Mouse (Mus musculus): ENCODE results near the gene Nhp2. TPM values are rescaled to one million over a fixed set of nuclear protein-coding genes. Genes with fewer than 3 reads are reported as not detected.
A peak's percentile ranks its signal among the peaks of the same experiment; 100 is the strongest.

Gene Nhp2
- polyA plus RNA-seq, 2 experiments = 89.0 to 176 TPM

- Histone ChIP-seq H3K4me3 (replicated peaks; ENCODE audit: low read length) (no peak overlapping the region), H3K4me2 (replicated peaks; ENCODE audit: low read depth, low read length, severe bottlenecking) (no peak overlapping the region; the same call in 1 of the 2 replicates), H3K27me3 (ENCODE audit: control insufficient read depth, insufficient read depth, low read length) (no peaks in the 10 kb centered on the region), H3K9me3 (ENCODE audit: control insufficient read depth, low read length) (no peaks in the 10 kb centered on the region), H3K9ac (ENCODE audit: low read depth, low read length, severe bottlenecking) (peak overlapping the region; percentile 8; the same call in 1 of the 2 replicates), H3K4me1 (ENCODE audit: control insufficient read depth, insufficient read depth, low read length) (peaks cover 21% of the 10 kb centered on the region), H3K27ac (replicated peaks; ENCODE audit: low read depth, low read length) (0 out of 2 replicates have a peak overlapping the region, but pooled peaks have one; percentile 34), H3K36me3 (ENCODE audit: control insufficient read depth, insufficient read depth, low read length) (peaks cover 35% of the 10 kb centered on the region)
- no peak for ATAC-seq (ENCODE audit: low FRiP score, low read depth)
- no peak for TF ChIP-seq POLR2A (IDR thresholded peaks at IDR 0.05; ENCODE audit: borderline replicate concordance, extremely low read depth, insufficient read depth, insufficient read length)
- 57% methylated on average over 15 of the region's 15 CpGs for WGBS
- DNase-seq (ENCODE audit: low spot score) = no peak
These were observed 27.5 kb downstream of the Nhp2 start for GRCm38 (mm10) chr11:51646751-51647667.

DNA sequence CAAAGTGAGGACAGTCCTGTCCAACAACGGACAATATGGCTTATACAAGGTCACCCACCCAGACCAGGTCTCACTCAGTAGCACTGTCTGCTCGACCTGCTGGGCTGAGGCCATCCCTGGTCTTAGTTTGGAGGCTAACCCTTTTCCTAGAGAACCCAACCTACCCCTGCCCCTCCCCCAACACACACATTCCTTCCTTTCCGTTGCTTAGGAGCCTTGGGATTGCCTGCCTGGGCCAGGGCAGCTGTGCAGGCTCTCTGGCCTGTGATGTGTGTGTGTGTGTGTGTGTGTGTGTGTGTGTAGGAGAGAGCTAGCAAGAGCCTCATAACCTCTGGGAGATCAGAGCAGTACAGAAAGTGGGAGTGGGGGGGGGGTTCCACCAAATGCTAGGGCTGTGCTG, 29.0 kb downstream of the Nhp2 start:
- peak; percentile 22 for DNase-seq (ENCODE audit: low spot score)
- Histone ChIP-seq H3K4me3 (replicated peaks; ENCODE audit: low read length) (peak overlapping the region; percentile 57), H3K9me3 (ENCODE audit: control insufficient read depth, low read length) (no peaks in the 10 kb centered on the region), H3K27ac (replicated peaks; ENCODE audit: low read depth, low read length) (0 out of 2 replicates have a peak overlapping the region, but pooled peaks have one; percentile 50), H3K36me3 (ENCODE audit: control insufficient read depth, insufficient read depth, low read length) (peaks cover 24% of the 10 kb centered on the region), H3K4me2 (replicated peaks; ENCODE audit: low read depth, low read length, severe bottlenecking) (peak overlapping the region; percentile 96), H3K9ac (ENCODE audit: low read depth, low read length, severe bottlenecking) (peak overlapping the region; percentile 69; the same call in 1 of the 2 replicates), H3K4me1 (ENCODE audit: control insufficient read depth, insufficient read depth, low read length) (peaks cover 21% of the 10 kb centered on the region), H3K27me3 (ENCODE audit: control insufficient read depth, insufficient read depth, low read length) (no peaks in the 10 kb centered on the region)
- no peak for TF ChIP-seq POLR2A (IDR thresholded peaks at IDR 0.05; ENCODE audit: borderline replicate concordance, extremely low read depth, insufficient read depth, insufficient read length)
- peak; percentile 39 for ATAC-seq (ENCODE audit: low FRiP score, low read depth)
- WGBS = 24% methylated on average over 3 of the region's 3 CpGs

DNA sequence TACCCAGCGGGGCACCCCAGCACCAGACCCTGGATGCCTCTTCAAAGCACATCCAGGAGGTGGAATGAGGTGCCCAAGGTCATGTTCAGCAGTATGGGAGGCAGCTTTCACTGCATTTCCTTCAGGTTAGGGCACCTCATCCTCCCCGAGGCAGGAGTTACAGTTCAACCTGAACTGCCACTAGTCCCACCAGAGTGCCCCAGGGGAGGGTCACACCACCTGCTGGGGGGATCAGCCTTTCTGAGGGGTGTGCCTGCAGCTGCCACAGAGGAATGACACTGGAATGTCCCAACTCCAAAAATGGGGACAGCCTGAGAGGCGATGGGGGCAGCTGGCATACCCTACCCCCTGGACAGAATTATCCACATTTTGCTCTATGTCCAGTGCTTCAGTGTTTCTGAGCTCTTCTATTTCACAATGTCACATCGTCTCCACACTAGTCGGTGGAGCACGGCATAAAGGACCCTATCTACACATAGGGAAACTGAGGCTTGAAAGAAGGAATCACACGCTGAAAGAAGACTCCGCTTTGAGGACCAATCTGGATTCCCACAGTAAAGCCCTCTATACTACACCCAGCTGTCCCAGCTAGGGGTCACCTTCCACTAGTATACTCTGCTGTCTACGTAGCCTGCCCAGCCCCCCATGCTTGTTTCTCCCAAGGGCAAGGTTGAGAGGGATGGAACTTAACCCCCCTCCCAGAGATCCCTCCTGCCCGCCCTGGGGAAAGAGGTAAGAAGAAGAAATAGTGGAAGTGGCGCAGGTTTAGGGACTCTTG, 29.8 kb downstream of the Nhp2 start:
- Histone ChIP-seq H3K27ac (replicated peaks; ENCODE audit: low read depth, low read length) (peak overlapping the region; percentile 50), H3K9ac (ENCODE audit: low read depth, low read length, severe bottlenecking) (peak overlapping the region; percentile 69), H3K4me1 (ENCODE audit: control insufficient read depth, insufficient read depth, low read length) (peaks cover 21% of the 10 kb centered on the region), H3K9me3 (ENCODE audit: control insufficient read depth, low read length) (no peaks in the 10 kb centered on the region), H3K36me3 (ENCODE audit: control insufficient read depth, insufficient read depth, low read length) (peaks cover 17% of the 10 kb centered on the region), H3K4me2 (replicated peaks; ENCODE audit: low read depth, low read length, severe bottlenecking) (peak overlapping the region; percentile 96), H3K27me3 (ENCODE audit: control insufficient read depth, insufficient read depth, low read length) (no peaks in the 10 kb centered on the region), H3K4me3 (replicated peaks; ENCODE audit: low read length) (peak overlapping the region; percentile 57)
- ATAC-seq (ENCODE audit: low FRiP score, low read depth) (peak; percentile 48), DNase-seq (ENCODE audit: low spot score) (peak; percentile 36)
- WGBS = 27% methylated on average over 11 of the region's 11 CpGs
- TF ChIP-seq POLR2A (IDR thresholded peaks at IDR 0.05; ENCODE audit: borderline replicate concordance, extremely low read depth, insufficient read depth, insufficient read length) = no peak

- no peak for ATAC-seq (ENCODE audit: low FRiP score, low read depth)
- no peak for TF ChIP-seq POLR2A (IDR thresholded peaks at IDR 0.05; ENCODE audit: borderline replicate concordance, extremely low read depth, insufficient read depth, insufficient read length)
- Histone ChIP-seq H3K27me3 (ENCODE audit: control insufficient read depth, insufficient read depth, low read length) (no peaks in the 10 kb centered on the region), H3K36me3 (ENCODE audit: control insufficient read depth, insufficient read depth, low read length) (peaks cover 11% of the 10 kb centered on the region), H3K9me3 (ENCODE audit: control insufficient read depth, low read length) (no peaks in the 10 kb centered on the region), H3K4me2 (replicated peaks; ENCODE audit: low read depth, low read length, severe bottlenecking) (peak overlapping the region; percentile 96), H3K4me3 (replicated peaks; ENCODE audit: low read length) (peak overlapping the region; percentile 57), H3K9ac (ENCODE audit: low read depth, low read length, severe bottlenecking) (peak overlapping the region; percentile 69), H3K4me1 (ENCODE audit: control insufficient read depth, insufficient read depth, low read length) (peaks cover 21% of the 10 kb centered on the region), H3K27ac (replicated peaks; ENCODE audit: low read depth, low read length) (peak overlapping the region; percentile 15)
- DNase-seq (ENCODE audit: low spot score) = peak; percentile 23
- 4% methylated on average over 5 of the region's 7 CpGs for WGBS
These were observed 30.3 kb downstream of the Nhp2 start for GRCm38 (mm10) chr11:51649889-51650199.

GRCm38 (mm10) chr11:51650261-51650660, 30.7 kb downstream of the Nhp2 start:
- peak overlapping the region; percentile 57 for H3K4me3 ChIP-seq (replicated peaks; ENCODE audit: low read length)
- H3K9me3 ChIP-seq (ENCODE audit: control insufficient read depth, low read length) = no peaks in the 10 kb centered on the region
- WGBS = 5% methylated on average over 25 of the region's 30 CpGs
- ATAC-seq (ENCODE audit: low FRiP score, low read depth) = no peak; the same call in 1 of the 2 replicates
- TF ChIP-seq POLR2A (IDR thresholded peaks at IDR 0.05; ENCODE audit: borderline replicate concordance, extremely low read depth, insufficient read depth, insufficient read length) = no peak; the same call in 1 of the 2 replicates
- H3K27me3 ChIP-seq (ENCODE audit: control insufficient read depth, insufficient read depth, low read length) = no peaks in the 10 kb centered on the region
- peaks cover 21% of the 10 kb centered on the region for H3K4me1 ChIP-seq (ENCODE audit: control insufficient read depth, insufficient read depth, low read length)
- H3K4me2 ChIP-seq (replicated peaks; ENCODE audit: low read depth, low read length, severe bottlenecking) = peak overlapping the region; percentile 96
- DNase-seq (ENCODE audit: low spot score) = no peak
- H3K36me3 ChIP-seq (ENCODE audit: control insufficient read depth, insufficient read depth, low read length) = peaks cover 7% of the 10 kb centered on the region
- peak overlapping the region; percentile 15 for H3K27ac ChIP-seq (replicated peaks; ENCODE audit: low read depth, low read length)
- H3K9ac ChIP-seq (ENCODE audit: low read depth, low read length, severe bottlenecking) = peak overlapping the region; percentile 69
